In genomic region chr3:90253653-90254418, GRCm38 (mm10) we compare ENCODE assay signal across 8 mouse cellular contexts. TPM values are rescaled to one million over a fixed set of nuclear protein-coding genes. Genes with fewer than 3 reads are reported as not detected.
DNase-seq lines count a peak whose midpoint lies in the region; ATAC-seq and TF ChIP-seq lines count a peak whose summit lies in the region.

TSS of gene Crtc2 (plus strand) at chr3:90254163.

- WGBS in heart, embryonic 12.5 days, result 2% methylated on average over 40 of the region's 40 CpGs
- WGBS in kidney, postnatal 0 days, result under 1% methylated on average over 40 of the region's 40 CpGs
- WGBS in liver, embryonic 11.5 days, result 2% methylated on average over 40 of the region's 40 CpGs
- under 1% methylated on average over 39 of the region's 40 CpGs for WGBS in stomach, embryonic 14.5 days

- H3K9me3 ChIP-seq in heart, embryonic 12.5 days (replicated peaks), result no peaks in the 10 kb centered on the region
- no peaks in the 10 kb centered on the region for H3K9me3 ChIP-seq in kidney, postnatal 0 days (replicated peaks; ENCODE audit: low read length)
- H3K9me3 ChIP-seq in liver, embryonic 11.5 days (ENCODE audit: control insufficient read depth, low read length), result no peaks in the 10 kb centered on the region
- no peaks in the 10 kb centered on the region for H3K9me3 ChIP-seq in stomach, embryonic 14.5 days (ENCODE audit: control insufficient read depth, low read depth, low read length)

- peaks cover 41% of the 10 kb centered on the region for H3K36me3 ChIP-seq in heart, embryonic 12.5 days
- H3K36me3 ChIP-seq in kidney, postnatal 0 days (ENCODE audit: insufficient read depth, low read length), result peaks cover 23% of the 10 kb centered on the region; the same call in 1 of the 2 replicates
- peaks cover 12% of the 10 kb centered on the region for H3K36me3 ChIP-seq in liver, embryonic 11.5 days (ENCODE audit: control insufficient read depth, insufficient read depth, low read length)
- H3K36me3 ChIP-seq in stomach, embryonic 14.5 days (ENCODE audit: control insufficient read depth, insufficient read depth, low read length), result peaks cover 23% of the 10 kb centered on the region

- H3K4me2 ChIP-seq in heart, embryonic 12.5 days, result peak within 1 kb of the TSS; percentile 85
- H3K4me2 ChIP-seq in kidney, postnatal 0 days (ENCODE audit: low read length), result peak within 1 kb of the TSS; percentile 76
- H3K4me2 ChIP-seq in liver, embryonic 11.5 days, result peak within 1 kb of the TSS; percentile 77
- H3K4me2 ChIP-seq in stomach, embryonic 14.5 days (replicated peaks; ENCODE audit: low read depth, low read length), result peak within 1 kb of the TSS; percentile 70

- peak within 1 kb of the TSS; percentile 91 for H3K27ac ChIP-seq in heart, embryonic 12.5 days (ENCODE audit: poor library complexity, severe bottlenecking)
- H3K27ac ChIP-seq in kidney, postnatal 0 days, result peak within 1 kb of the TSS; percentile 93
- H3K27ac ChIP-seq in liver, embryonic 11.5 days (ENCODE audit: low read depth, low read length), result peak within 1 kb of the TSS; percentile 74
- peak within 1 kb of the TSS; percentile 86 for H3K27ac ChIP-seq in stomach, embryonic 14.5 days (ENCODE audit: low read length)

- H3K27me3 ChIP-seq in heart, embryonic 12.5 days (replicated peaks), result no peaks in the 10 kb centered on the region
- no peaks in the 10 kb centered on the region for H3K27me3 ChIP-seq in kidney, postnatal 0 days (ENCODE audit: insufficient read depth, low read length)
- H3K27me3 ChIP-seq in liver, embryonic 11.5 days (replicated peaks; ENCODE audit: control insufficient read depth, insufficient read depth, low read length), result no peaks in the 10 kb centered on the region
- H3K27me3 ChIP-seq in stomach, embryonic 14.5 days (ENCODE audit: control insufficient read depth, insufficient read depth, low read length), result no peaks in the 10 kb centered on the region

- DNase-seq in CD4-positive helper T cell, adult 2 months (ENCODE audit: low read depth, low spot score), result peak; percentile 95
- peak; percentile 98 for DNase-seq in brain, embryonic 18.5 days (ENCODE audit: low read depth, low spot score)
- peak; percentile 99 for DNase-seq in kidney, postnatal 0 days (ENCODE audit: low spot score)
- peak; percentile 89 for DNase-seq in liver, embryonic 11.5 days (ENCODE audit: low spot score)
- DNase-seq in naive thymus-derived CD4-positive, alpha-beta T cell, adult 2 months (ENCODE audit: low read depth), result peak; percentile 92

- ATAC-seq in erythroid progenitor cell, adult 5-6 weeks (replicated peaks; ENCODE audit: low FRiP score, poor library complexity, severe bottlenecking), result peak; percentile 98
- peak; percentile 97 for ATAC-seq in heart, embryonic 12.5 days (ENCODE audit: insufficient number of reproducible peaks, low FRiP score)
- ATAC-seq in kidney, postnatal 0 days (replicated peaks; ENCODE audit: low FRiP score, low read depth), result peak; percentile 97
- ATAC-seq in liver, embryonic 11.5 days (replicated peaks; ENCODE audit: low FRiP score), result peak; percentile 99
- peak; percentile 98 for ATAC-seq in stomach, embryonic 14.5 days (ENCODE audit: insufficient number of reproducible peaks, insufficient read depth, low FRiP score, low read depth)

- no peak for TF ChIP-seq CTCF in kidney, postnatal 0 days (IDR thresholded peaks at IDR 0.05; ENCODE audit: low read depth)

- H3K4me3 ChIP-seq in heart, embryonic 12.5 days, result peak within 1 kb of the TSS; percentile 87
- peak within 1 kb of the TSS; percentile 92 for H3K4me3 ChIP-seq in kidney, postnatal 0 days (replicated peaks; ENCODE audit: low read depth, low read length)
- peak within 1 kb of the TSS; percentile 96 for H3K4me3 ChIP-seq in liver, embryonic 11.5 days (ENCODE audit: low read depth, low read length)
- H3K4me3 ChIP-seq in stomach, embryonic 14.5 days (ENCODE audit: low read depth, low read length), result peak within 1 kb of the TSS; percentile 79

- peak within 1 kb of the TSS; percentile 86 for H3K9ac ChIP-seq in heart, embryonic 12.5 days
- H3K9ac ChIP-seq in kidney, postnatal 0 days (ENCODE audit: low read depth, low read length), result peak within 1 kb of the TSS; percentile 87
- peak within 1 kb of the TSS; percentile 90 for H3K9ac ChIP-seq in liver, embryonic 11.5 days (ENCODE audit: low read depth, low read length)
- peak within 1 kb of the TSS; percentile 85 for H3K9ac ChIP-seq in stomach, embryonic 14.5 days (replicated peaks; ENCODE audit: low read depth, low read length)

- peaks cover 23% of the 10 kb centered on the region for H3K4me1 ChIP-seq in heart, embryonic 12.5 days (replicated peaks)
- 0 out of 2 replicates have a peak, but pooled peaks cover 6% of the 10 kb centered on the region for H3K4me1 ChIP-seq in kidney, postnatal 0 days (replicated peaks; ENCODE audit: insufficient read depth, low read length)
- peaks cover 19% of the 10 kb centered on the region for H3K4me1 ChIP-seq in liver, embryonic 11.5 days (replicated peaks; ENCODE audit: control insufficient read depth, insufficient read depth, low read length)
- peaks cover 12% of the 10 kb centered on the region; the same call in 1 of the 2 replicates for H3K4me1 ChIP-seq in stomach, embryonic 14.5 days (ENCODE audit: control insufficient read depth, insufficient read depth, low read length)

RNA-seq across cellular contexts. Expression of gene Crtc2, which starts in this region (rescaled TPM):
- total RNA-seq in erythroid progenitor cell, adult 5-6 weeks (2015; ENCODE audit: low replicate concordance), result 10.8 and 14.3 TPM in 2 replicates
- 5.3 and 16.5 TPM in 2 replicates for total RNA-seq in erythroid progenitor cell, adult 5-6 weeks (2017; ENCODE audit: low replicate concordance)
- polyA plus RNA-seq in heart, embryonic 12.5 days (2016; fragmentation: Nextera tagmentation; extraction: Ambion mirVana), result 14.6 and 18.7 TPM in 2 replicates
- polyA plus RNA-seq in kidney, postnatal 0 days (2015; fragmentation: Nextera tagmentation; extraction: Ambion mirVana), result 20.7 and 23.7 TPM in 2 replicates
- 12.5 and 14.8 TPM in 2 replicates for polyA plus RNA-seq in liver, embryonic 11.5 days (2014; fragmentation: Nextera tagmentation; extraction: Ambion mirVana)
- polyA plus RNA-seq in stomach, embryonic 14.5 days (2014; fragmentation: Nextera tagmentation; extraction: Ambion mirVana), result 18.8 and 21.4 TPM in 2 replicates

Comparison
In these comparisons a context has a peak if more than half of its experiments do, and no peak if none do; other contexts are left out.
1. Peak in every context shown above with its lines: DNase-seq, ATAC-seq, H3K4me3 ChIP-seq and H3K27ac ChIP-seq.